9 mouse cellular contexts compared by ENCODE assay signal in genomic region chr19:44388475-44389428, GRCm38 (mm10). TPM values are rescaled to one million over a fixed set of nuclear protein-coding genes. Genes with fewer than 3 reads are reported as not detected.
DNase-seq lines count a peak whose midpoint lies in the region; ATAC-seq and TF ChIP-seq lines count a peak whose summit lies in the region.
"Had no signal": no experiment of that assay in that cellular context is flagged by ENCODE, and none has a peak within 500 bp of the region (broad histone marks: within the 10 kb centered on the region; RNA-seq: fewer than 3 reads in every experiment).

No protein-coding gene starts in this region.

- peak overlapping the region; percentile 66 for H3K9ac ChIP-seq in kidney, embryonic 14.5 days (ENCODE audit: low read depth, low read length)
- H3K9ac ChIP-seq in limb, embryonic 14.5 days (ENCODE audit: low read depth, low read length, severe bottlenecking) = peak overlapping the region; percentile 64
- H3K9ac ChIP-seq in midbrain, embryonic 16.5 days (ENCODE audit: low read depth, low read length) = peak overlapping the region; percentile 70

- TF ChIP-seq CTCF in bone marrow macrophage, adult 2 months (IDR thresholded peaks at IDR 0.05; ENCODE audit: low read depth, low read length) = no peak
- TF ChIP-seq CTCF in embryonic fibroblast, embryonic 13.5 days (IDR thresholded peaks at IDR 0.05; ENCODE audit: borderline replicate concordance, insufficient read depth, low read length) = no peak
- TF ChIP-seq CTCF in spleen, adult 2 months (IDR thresholded peaks at IDR 0.05; ENCODE audit: extremely low read depth, insufficient read depth, insufficient read length, insufficient replicate concordance) = no peak

- no peaks in the 10 kb centered on the region for H3K36me3 ChIP-seq in heart, embryonic 10.5 days
- no peaks in the 10 kb centered on the region for H3K36me3 ChIP-seq in kidney, embryonic 14.5 days (ENCODE audit: control insufficient read depth, insufficient read depth, low read length)
- H3K36me3 ChIP-seq in limb, embryonic 14.5 days (ENCODE audit: control insufficient read depth, insufficient read depth, low read length) = no peaks in the 10 kb centered on the region
- H3K36me3 ChIP-seq in midbrain, embryonic 16.5 days (ENCODE audit: control insufficient read depth, insufficient read depth, low read length) = no peaks in the 10 kb centered on the region
- H3K36me3 ChIP-seq in spleen, adult 2 months (ENCODE audit: control insufficient read depth, insufficient read depth, low read length) = no peaks in the 10 kb centered on the region

- no peaks in the 10 kb centered on the region for H3K27me3 ChIP-seq in heart, embryonic 10.5 days (ENCODE audit: insufficient read depth, poor library complexity, severe bottlenecking)
- no peaks in the 10 kb centered on the region for H3K27me3 ChIP-seq in kidney, embryonic 14.5 days (ENCODE audit: control insufficient read depth, insufficient read depth, low read length)
- H3K27me3 ChIP-seq in limb, embryonic 14.5 days (ENCODE audit: control insufficient read depth, insufficient read depth, low read length) = no peaks in the 10 kb centered on the region
- H3K27me3 ChIP-seq in midbrain, embryonic 16.5 days (ENCODE audit: control insufficient read depth, insufficient read depth, low read depth, low read length) = no peaks in the 10 kb centered on the region
- H3K27me3 ChIP-seq in spleen, adult 2 months (ENCODE audit: control insufficient read depth, insufficient read depth, low read length) = no peaks in the 10 kb centered on the region
- H3K27me3 ChIP-seq: Patski had no signal

- no peak for TF ChIP-seq POLR2A in bone marrow macrophage, adult 2 months (IDR thresholded peaks at IDR 0.05; ENCODE audit: borderline replicate concordance, low read depth, low read length)
- peak; percentile 90 for TF ChIP-seq POLR2A in embryonic fibroblast, embryonic 13.5 days (IDR thresholded peaks at IDR 0.05; ENCODE audit: low read depth, low read length)
- peak; percentile 67; the same call in 1 of the 2 replicates for TF ChIP-seq POLR2A in limb, embryonic 14.5 days (IDR thresholded peaks at IDR 0.05; ENCODE audit: borderline replicate concordance, extremely low read depth, insufficient read depth, insufficient read length)
- TF ChIP-seq POLR2A in spleen, adult 2 months (IDR thresholded peaks at IDR 0.05; ENCODE audit: low read depth, low read length) = peak; percentile 92

- WGBS in heart, embryonic 10.5 days = 5% methylated on average over 41 of the region's 41 CpGs
- WGBS in kidney, embryonic 14.5 days = 4% methylated on average over 41 of the region's 41 CpGs
- 3% methylated on average over 41 of the region's 41 CpGs for WGBS in limb, embryonic 14.5 days
- 3% methylated on average over 41 of the region's 41 CpGs for WGBS in midbrain, embryonic 16.5 days
- WGBS in spleen, adult 2 months = 1% methylated on average over 41 of the region's 41 CpGs

- DNase-seq in A20 (ENCODE audit: low read depth, low spot score) = peak; percentile 97
- DNase-seq in heart, embryonic 10.5 days (ENCODE audit: low spot score) = peak; percentile 98
- DNase-seq in limb, embryonic 14.5 days (ENCODE audit: low spot score) = peak; percentile 88
- DNase-seq in spleen, adult 2 months (ENCODE audit: low read depth in 1 of 2, low spot score in 2 of 2) = peak; percentile 91 to 100

- H3K27ac ChIP-seq in bone marrow macrophage, adult 2 months (ENCODE audit: insufficient read depth, low read depth, low read length) = peak overlapping the region; percentile 84
- H3K27ac ChIP-seq in embryonic fibroblast, embryonic 13.5 days (ENCODE audit: insufficient read depth, low read length) = peak overlapping the region; percentile 87
- H3K27ac ChIP-seq in heart, embryonic 10.5 days = peak overlapping the region; percentile 92
- H3K27ac ChIP-seq in kidney, embryonic 14.5 days (ENCODE audit: low read depth, low read length) = peak overlapping the region; percentile 83
- H3K27ac ChIP-seq in limb, embryonic 14.5 days (replicated peaks; ENCODE audit: low read depth, low read length) = peak overlapping the region; percentile 79
- H3K27ac ChIP-seq in midbrain, embryonic 16.5 days (ENCODE audit: low read length) = peak overlapping the region; percentile 68
- peak overlapping the region; percentile 98 for H3K27ac ChIP-seq in spleen, adult 2 months (ENCODE audit: insufficient read depth, low read length)

- peak overlapping the region; percentile 78 for H3K4me2 ChIP-seq in kidney, embryonic 14.5 days (replicated peaks; ENCODE audit: low read depth, low read length)
- H3K4me2 ChIP-seq in limb, embryonic 14.5 days (replicated peaks; ENCODE audit: low read depth, low read length, severe bottlenecking) = peak overlapping the region; percentile 62
- peak overlapping the region; percentile 77 for H3K4me2 ChIP-seq in midbrain, embryonic 16.5 days (ENCODE audit: low read length)

- H3K9me3 ChIP-seq in heart, embryonic 10.5 days = no peaks in the 10 kb centered on the region
- H3K9me3 ChIP-seq in kidney, embryonic 14.5 days (ENCODE audit: control insufficient read depth, low read length) = no peaks in the 10 kb centered on the region
- H3K9me3 ChIP-seq in limb, embryonic 14.5 days (ENCODE audit: control insufficient read depth, low read length) = no peaks in the 10 kb centered on the region
- H3K9me3 ChIP-seq in midbrain, embryonic 16.5 days (replicated peaks; ENCODE audit: control insufficient read depth, low read length, poor library complexity, severe bottlenecking) = no peaks in the 10 kb centered on the region

- ATAC-seq in kidney, embryonic 14.5 days (ENCODE audit: low FRiP score, low TSS enrichment) = peak; percentile 98
- peak; percentile 98 for ATAC-seq in limb, embryonic 14.5 days (ENCODE audit: low FRiP score, low read depth)
- ATAC-seq in midbrain, embryonic 16.5 days = peak; percentile 96
- ATAC-seq: Patski had no signal

- H3K4me3 ChIP-seq in bone marrow macrophage, adult 2 months (ENCODE audit: insufficient read depth, low read length) = peak overlapping the region; percentile 64
- peak overlapping the region; percentile 2; the same call in 1 of the 2 replicates for H3K4me3 ChIP-seq in embryonic fibroblast, embryonic 13.5 days (ENCODE audit: insufficient read depth, low read length)
- H3K4me3 ChIP-seq in heart, embryonic 10.5 days = peak overlapping the region; percentile 71
- peak overlapping the region; percentile 44 for H3K4me3 ChIP-seq in kidney, embryonic 14.5 days (ENCODE audit: low read length)
- H3K4me3 ChIP-seq in limb, embryonic 14.5 days (replicated peaks; ENCODE audit: low read length) = peak overlapping the region; percentile 52
- peak overlapping the region; percentile 52 for H3K4me3 ChIP-seq in midbrain, embryonic 16.5 days (ENCODE audit: low read depth, low read length)
- peak overlapping the region; percentile 64 for H3K4me3 ChIP-seq in spleen, adult 2 months (ENCODE audit: extremely low read depth, insufficient read depth, insufficient read length)

- H3K4me1 ChIP-seq in bone marrow macrophage, adult 2 months (ENCODE audit: control insufficient read depth, insufficient read depth, low read length) = peaks cover 46% of the 10 kb centered on the region
- H3K4me1 ChIP-seq in embryonic fibroblast, embryonic 13.5 days (ENCODE audit: control insufficient read depth, insufficient read depth, low read length) = peaks cover 15% of the 10 kb centered on the region
- peaks cover 29% of the 10 kb centered on the region for H3K4me1 ChIP-seq in heart, embryonic 10.5 days
- peaks cover 9% of the 10 kb centered on the region; the same call in 1 of the 2 replicates for H3K4me1 ChIP-seq in kidney, embryonic 14.5 days (ENCODE audit: control insufficient read depth, insufficient read depth, low read length)
- H3K4me1 ChIP-seq in limb, embryonic 14.5 days (ENCODE audit: control insufficient read depth, insufficient read depth, low read length) = peaks cover 21% of the 10 kb centered on the region
- peaks cover 12% of the 10 kb centered on the region; the same call in 1 of the 2 replicates for H3K4me1 ChIP-seq in midbrain, embryonic 16.5 days (ENCODE audit: control insufficient read depth, insufficient read depth, low read length)
- peaks cover 37% of the 10 kb centered on the region; the same call in 1 of the 2 replicates for H3K4me1 ChIP-seq in spleen, adult 2 months (ENCODE audit: control insufficient read depth, insufficient read depth, insufficient read length)

RNA-seq across cellular contexts. Expression of gene Scd1, which starts 18.9 kb away (rescaled TPM):
- polyA plus RNA-seq in bone marrow macrophage, adult 2 months (2012; ENCODE audit: insufficient read depth, insufficient read length, missing spikeins) = 1.1 and 2.9 TPM in 2 replicates
- polyA plus RNA-seq in embryonic fibroblast, embryonic 13.5 days (2011; ENCODE audit: insufficient read length, low read depth, missing spikeins) = 80.0 and 94.1 TPM in 2 replicates
- polyA plus RNA-seq in heart, embryonic 10.5 days (2016; fragmentation: Nextera tagmentation; extraction: Ambion mirVana) = 2.5 and 5.5 TPM in 2 replicates
- 2.7 and 5.2 TPM in 2 replicates for polyA plus RNA-seq in kidney, embryonic 14.5 days (2014; fragmentation: Nextera tagmentation; extraction: Ambion mirVana)
- polyA plus RNA-seq in limb, embryonic 14.5 days (2012; rRNA removed) = 19.5 and 27.7 TPM in 2 replicates
- 6.8 and 7.4 TPM in 2 replicates for polyA plus RNA-seq in limb, embryonic 14.5 days (2014; fragmentation: Nextera tagmentation; extraction: Ambion mirVana)
- polyA plus RNA-seq in midbrain, embryonic 16.5 days (2015; fragmentation: Nextera tagmentation; extraction: Ambion mirVana) = 7.1 and 8.9 TPM in 2 replicates
- polyA plus RNA-seq in spleen, adult 2 months (2012; rRNA removed) = 251 and 307 TPM in 2 replicates

RNA-seq across cellular contexts. Expression of gene Scd4, which starts 55.9 kb away (rescaled TPM):
- polyA plus RNA-seq in bone marrow macrophage, adult 2 months (2012; ENCODE audit: insufficient read depth, insufficient read length, missing spikeins) = not detected in 2 replicates
- 0.35 and 0.72 TPM in 2 replicates for polyA plus RNA-seq in embryonic fibroblast, embryonic 13.5 days (2011; ENCODE audit: insufficient read length, low read depth, missing spikeins)
- polyA plus RNA-seq in heart, embryonic 10.5 days (2016; fragmentation: Nextera tagmentation; extraction: Ambion mirVana) = 0.06 and 0.16 TPM in 2 replicates
- 0.11 TPM in 1 of 2 replicates, not detected in the other for polyA plus RNA-seq in kidney, embryonic 14.5 days (2014; fragmentation: Nextera tagmentation; extraction: Ambion mirVana)
- polyA plus RNA-seq in limb, embryonic 14.5 days (2012; rRNA removed) = 0.76 and 0.80 TPM in 2 replicates
- 0.12 and 0.35 TPM in 2 replicates for polyA plus RNA-seq in limb, embryonic 14.5 days (2014; fragmentation: Nextera tagmentation; extraction: Ambion mirVana)
- polyA plus RNA-seq in midbrain, embryonic 16.5 days (2015; fragmentation: Nextera tagmentation; extraction: Ambion mirVana) = 0.18 and 0.19 TPM in 2 replicates
- 0.20 TPM in 2 replicates for polyA plus RNA-seq in spleen, adult 2 months (2012; rRNA removed)

Comparison
In these comparisons a context has a peak if more than half of its experiments do, and no peak if none do; other contexts are left out.
1. Peak in every context shown above with its lines: DNase-seq, ATAC-seq, H3K4me3 ChIP-seq and H3K27ac ChIP-seq.
2. H3K4me3 ChIP-seq: peak in every context shown above with its lines; median percentile 71 in heart, embryonic 10.5 days; 64 in bone marrow macrophage, adult 2 months; 64 in spleen, adult 2 months; 52 in limb, embryonic 14.5 days; 52 in midbrain, embryonic 16.5 days; 44 in kidney, embryonic 14.5 days; 2 in embryonic fibroblast, embryonic 13.5 days.